Comparison of ENCODE assay signal across 9 mouse cellular contexts in the genomic region with DNA sequence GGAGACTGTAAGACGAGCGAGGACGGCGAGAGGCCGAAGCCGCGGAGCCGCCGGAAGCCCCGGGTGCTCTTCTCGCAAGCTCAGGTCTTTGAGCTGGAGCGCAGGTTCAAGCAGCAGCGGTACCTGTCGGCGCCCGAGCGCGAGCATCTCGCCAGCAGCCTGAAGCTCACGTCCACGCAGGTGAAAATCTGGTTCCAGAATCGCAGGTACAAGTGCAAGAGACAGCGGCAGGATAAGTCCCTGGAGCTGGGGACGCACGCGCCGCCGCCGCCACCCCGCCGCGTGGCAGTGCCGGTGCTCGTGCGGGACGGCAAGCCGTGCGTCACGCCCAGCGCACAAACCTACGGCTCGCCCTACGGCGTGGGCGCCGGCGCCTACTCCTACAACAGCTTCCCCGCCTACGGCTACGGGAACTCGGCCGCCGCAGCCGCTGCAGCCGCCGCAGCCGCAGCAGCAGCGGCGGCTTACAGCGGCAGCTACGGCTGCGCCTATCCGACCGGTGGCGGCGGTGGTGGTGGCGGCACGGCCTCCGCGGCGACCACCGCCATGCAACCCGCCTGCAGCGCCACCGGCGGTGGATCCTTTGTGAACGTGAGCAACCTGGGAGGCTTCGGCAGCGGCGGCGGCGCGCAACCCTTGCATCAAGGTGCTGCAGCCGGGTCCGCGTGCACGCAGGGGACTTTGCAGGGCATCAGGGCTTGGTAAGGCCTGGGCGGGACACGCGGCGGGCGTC. TPM values are rescaled to one million over a fixed set of nuclear protein-coding genes. Genes with fewer than 3 reads are reported as not detected.
DNase-seq lines count a peak whose midpoint lies in the region; ATAC-seq and TF ChIP-seq lines count a peak whose summit lies in the region.
"Had no signal": no experiment of that assay in that cellular context is flagged by ENCODE, and none has a peak within 500 bp of the region (broad histone marks: within the 10 kb centered on the region; RNA-seq: fewer than 3 reads in every experiment).

No protein-coding gene starts in this region.

- TF ChIP-seq POLR2A in ES-Bruce4 (IDR thresholded peaks at IDR 0.05; ENCODE audit: insufficient read depth, low read length) = no peak

- ATAC-seq in heart, embryonic 13.5 days (ENCODE audit: extremely low read depth, insufficient number of reproducible peaks, low FRiP score, low TSS enrichment) = no peak
- ATAC-seq in liver, embryonic 13.5 days (ENCODE audit: low read depth) = no peak
- ATAC-seq in stomach, postnatal 0 days (ENCODE audit: low FRiP score, low TSS enrichment) = no peak
- ATAC-seq in frontal cortex, adult (ENCODE audit: low TSS enrichment) = no peak

- peak overlapping the region; percentile 56 for H3K4me3 ChIP-seq in ES-Bruce4 (ENCODE audit: low read depth, low read length)
- H3K4me3 ChIP-seq in heart, embryonic 13.5 days = peak overlapping the region; percentile 45
- H3K4me3 ChIP-seq in liver, embryonic 13.5 days (replicated peaks) = peak overlapping the region; percentile 33
- H3K4me3 ChIP-seq in stomach, postnatal 0 days (ENCODE audit: low read depth, low read length) = peak overlapping the region; percentile 35

- no peaks in the 10 kb centered on the region for H3K9me3 ChIP-seq in ES-Bruce4 (replicated peaks; ENCODE audit: control insufficient read depth, insufficient read depth, low read length, poor library complexity, severe bottlenecking)
- no peaks in the 10 kb centered on the region for H3K9me3 ChIP-seq in heart, embryonic 13.5 days
- H3K9me3 ChIP-seq in liver, embryonic 13.5 days (replicated peaks) = no peaks in the 10 kb centered on the region
- no peaks in the 10 kb centered on the region for H3K9me3 ChIP-seq in stomach, postnatal 0 days (ENCODE audit: control insufficient read depth, low read length)

- under 1% methylated on average over 91 of the region's 92 CpGs for WGBS in heart, embryonic 13.5 days
- WGBS in liver, embryonic 13.5 days (ENCODE audit: insufficient replicate concordance) = 1% methylated on average over 92 of the region's 92 CpGs
- 1% methylated on average over 66 of the region's 92 CpGs for WGBS in stomach, postnatal 0 days

- H3K27ac ChIP-seq in ES-Bruce4 (ENCODE audit: insufficient read depth, low read length) = no peak overlapping the region
- no peak overlapping the region for H3K27ac ChIP-seq in heart, embryonic 13.5 days (replicated peaks)
- no peak overlapping the region for H3K27ac ChIP-seq in liver, embryonic 13.5 days
- no peak overlapping the region for H3K27ac ChIP-seq in stomach, postnatal 0 days (replicated peaks)

- peak overlapping the region; percentile 34; the same call in 1 of the 2 replicates for H3K9ac ChIP-seq in ES-Bruce4 (ENCODE audit: low read depth, poor library complexity, severe bottlenecking)
- H3K9ac ChIP-seq in heart, embryonic 13.5 days = peak overlapping the region; percentile 24; the same call in 1 of the 2 replicates
- H3K9ac ChIP-seq in liver, embryonic 13.5 days = no peak overlapping the region
- H3K9ac ChIP-seq in stomach, postnatal 0 days (ENCODE audit: low read length) = 0 out of 2 replicates have a peak overlapping the region, but pooled peaks have one; percentile 8

- peaks cover 2% of the 10 kb centered on the region for H3K4me1 ChIP-seq in ES-Bruce4 (ENCODE audit: control insufficient read depth, insufficient read depth, low read length)
- H3K4me1 ChIP-seq in heart, embryonic 13.5 days = peaks cover 40% of the 10 kb centered on the region
- H3K4me1 ChIP-seq in liver, embryonic 13.5 days (replicated peaks) = peaks cover 25% of the 10 kb centered on the region
- no peaks in the 10 kb centered on the region for H3K4me1 ChIP-seq in stomach, postnatal 0 days (replicated peaks; ENCODE audit: control insufficient read depth, insufficient read depth)

- TF ChIP-seq CTCF in ES-Bruce4 (IDR thresholded peaks at IDR 0.05; ENCODE audit: low read depth, low read length) = no peak
- no peak for TF ChIP-seq CTCF in stomach, postnatal 0 days (IDR thresholded peaks at IDR 0.05; ENCODE audit: low read depth)

- no peaks in the 10 kb centered on the region for H3K36me3 ChIP-seq in ES-Bruce4 (ENCODE audit: control insufficient read depth, insufficient read depth, low read length, poor library complexity, severe bottlenecking)
- H3K36me3 ChIP-seq in heart, embryonic 13.5 days = no peaks in the 10 kb centered on the region
- H3K36me3 ChIP-seq in liver, embryonic 13.5 days = no peaks in the 10 kb centered on the region
- no peaks in the 10 kb centered on the region for H3K36me3 ChIP-seq in stomach, postnatal 0 days (ENCODE audit: control insufficient read depth, insufficient read depth, low read length)

- peak; percentile 23 to 35 for DNase-seq in cerebellum, postnatal 25 days
- DNase-seq in cerebellum, adult 11 months = no peak
- no peak for DNase-seq in liver, embryonic 13.5 days
- DNase-seq in stomach, postnatal 0 days (ENCODE audit: low spot score) = no peak
- DNase-seq in cerebellum, adult 9-10 months = no peak

- TF ChIP-seq EP300 in ES-Bruce4 (IDR thresholded peaks at IDR 0.05; ENCODE audit: insufficient read depth, low read depth, low read length) = no peak
- TF ChIP-seq EP300 in stomach, postnatal 0 days (optimal IDR thresholded peaks at IDR 0.05) = no peak

- H3K4me2 ChIP-seq in heart, embryonic 13.5 days = peak overlapping the region; percentile 67
- peak overlapping the region; percentile 41 for H3K4me2 ChIP-seq in liver, embryonic 13.5 days
- peak overlapping the region; percentile 47 for H3K4me2 ChIP-seq in stomach, postnatal 0 days (replicated peaks; ENCODE audit: low read depth)

- H3K27me3 ChIP-seq in ES-Bruce4 (ENCODE audit: control insufficient read depth, insufficient read depth, low read length, poor library complexity, severe bottlenecking) = peaks cover 42% of the 10 kb centered on the region
- peaks cover 100% of the 10 kb centered on the region for H3K27me3 ChIP-seq in heart, embryonic 13.5 days (replicated peaks)
- peaks cover 100% of the 10 kb centered on the region for H3K27me3 ChIP-seq in liver, embryonic 13.5 days
- peaks cover 47% of the 10 kb centered on the region for H3K27me3 ChIP-seq in stomach, postnatal 0 days (ENCODE audit: control insufficient read depth, insufficient read depth, low read length)

RNA-seq across cellular contexts. Expression of gene Nkx2-3, which starts 2.4 kb away (rescaled TPM):
- not detected in 2 replicates for polyA plus RNA-seq in ES-Bruce4 (2011; ENCODE audit: insufficient read depth, insufficient read length, low read depth, missing spikeins)
- polyA plus RNA-seq in heart, embryonic 13.5 days (2015; fragmentation: Nextera tagmentation; extraction: Ambion mirVana) = 0.06 TPM in 1 of 2 replicates, not detected in the other
- 0.21 and 0.23 TPM in 2 replicates for polyA plus RNA-seq in liver, embryonic 13.5 days (2015; fragmentation: Nextera tagmentation; extraction: Ambion mirVana)
- 5.4 and 5.7 TPM in 2 replicates for polyA plus RNA-seq in stomach, postnatal 0 days (2015; fragmentation: Nextera tagmentation; extraction: Ambion mirVana)
- polyA plus RNA-seq: cortical plate, adult 2 months had no signal

Comparison
In these comparisons a context has a peak if more than half of its experiments do, and no peak if none do; other contexts are left out.
1. DNase-seq: peak in cerebellum, postnatal 25 days (2 of 2); none in cerebellum, adult 11 months (single experiment), liver, embryonic 13.5 days (single experiment), stomach, postnatal 0 days (single experiment) and cerebellum, adult 9-10 months (single experiment).
2. Peak in every context shown above with its lines, with median percentiles within 50 percentile points of each other: H3K4me3 ChIP-seq and H3K4me2 ChIP-seq.